Mouse (Mus musculus): Measurements from ENCODE around the gene Pik3ap1.

Pik3ap1 gene

DNA sequence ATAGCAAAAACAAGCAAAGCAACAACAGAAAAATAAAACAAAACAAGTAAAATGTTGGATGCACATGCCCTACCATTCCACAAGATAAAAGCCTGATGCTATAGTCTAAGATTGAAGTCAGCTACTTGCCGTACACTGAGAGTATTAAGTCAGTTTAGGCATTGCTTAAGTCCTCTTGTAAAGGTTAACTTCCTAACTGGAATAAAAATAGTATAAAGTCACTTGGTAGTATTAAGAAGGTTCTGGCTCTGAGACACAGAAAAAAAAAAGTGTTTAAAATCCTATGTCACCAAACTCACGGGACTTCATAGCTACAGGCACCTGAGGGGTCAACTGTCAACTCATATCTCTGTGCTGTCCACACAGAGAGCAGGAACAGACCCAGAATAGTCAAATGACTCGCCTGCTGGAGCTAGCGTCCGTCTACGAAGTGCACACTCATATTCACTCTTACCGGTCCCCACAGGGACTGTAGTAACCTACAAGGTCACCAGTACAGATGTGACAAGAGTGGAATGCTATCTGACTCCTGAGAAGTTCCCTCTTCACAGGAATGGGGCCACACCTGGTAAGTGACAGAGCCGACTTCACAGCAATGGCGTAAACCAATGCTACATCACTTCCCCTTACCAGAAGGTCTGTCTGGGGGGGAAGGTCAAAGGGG is 17.9 kb downstream of the Pik3ap1 start:
- no peak for DNase-seq

DNA sequence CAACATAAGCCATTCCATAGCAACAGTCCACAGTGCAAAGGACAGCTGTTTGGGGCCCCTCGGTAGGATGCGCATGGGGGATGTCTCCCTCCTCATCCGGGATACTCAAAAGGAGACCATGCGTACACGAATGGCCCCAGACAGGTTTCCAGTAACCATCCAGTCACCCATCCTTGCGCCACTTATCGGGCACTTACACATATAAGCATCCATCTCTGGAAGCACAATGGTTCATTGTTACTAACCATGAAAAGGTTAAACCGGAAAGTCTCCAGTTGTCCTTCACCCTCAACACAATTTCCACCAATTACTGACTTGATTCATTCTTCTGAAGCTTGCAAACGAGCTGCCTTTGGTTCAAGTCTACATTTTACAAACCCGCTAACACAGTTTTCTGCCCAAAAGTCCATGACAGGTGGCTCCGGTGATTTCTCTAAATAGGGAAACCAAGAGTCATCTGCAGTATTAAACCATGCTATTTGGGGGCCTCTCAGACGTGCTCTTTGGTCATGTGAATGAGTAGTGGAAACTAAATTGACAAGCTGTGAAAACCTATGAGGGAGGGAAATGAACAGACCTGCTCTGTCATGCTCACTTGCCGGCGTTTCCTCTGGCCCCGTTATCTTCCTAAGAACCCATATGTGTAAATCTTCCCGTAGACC is 18.6 kb downstream of the Pik3ap1 start:
- DNase-seq: no peak

DNA sequence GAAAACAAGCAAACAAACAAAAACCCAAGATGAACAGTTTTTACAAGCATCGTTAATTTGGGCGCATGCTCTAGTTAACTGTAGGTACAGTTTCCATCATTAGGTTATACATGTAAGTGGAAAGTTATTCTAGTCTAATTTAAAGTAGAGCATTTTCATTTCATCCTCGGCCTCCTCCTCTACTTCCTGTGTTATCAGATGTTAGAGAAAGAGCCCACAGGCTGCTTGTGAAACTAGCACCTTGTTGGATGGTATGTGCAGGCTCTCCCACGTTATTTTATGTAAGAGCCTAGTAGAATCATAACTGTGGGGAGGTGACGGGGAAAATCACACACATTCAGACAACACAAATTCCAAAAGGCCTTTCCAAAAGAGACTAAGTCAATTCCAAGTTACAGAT is 19.3 kb downstream of the Pik3ap1 start:
- DNase-seq: no peak

DNA sequence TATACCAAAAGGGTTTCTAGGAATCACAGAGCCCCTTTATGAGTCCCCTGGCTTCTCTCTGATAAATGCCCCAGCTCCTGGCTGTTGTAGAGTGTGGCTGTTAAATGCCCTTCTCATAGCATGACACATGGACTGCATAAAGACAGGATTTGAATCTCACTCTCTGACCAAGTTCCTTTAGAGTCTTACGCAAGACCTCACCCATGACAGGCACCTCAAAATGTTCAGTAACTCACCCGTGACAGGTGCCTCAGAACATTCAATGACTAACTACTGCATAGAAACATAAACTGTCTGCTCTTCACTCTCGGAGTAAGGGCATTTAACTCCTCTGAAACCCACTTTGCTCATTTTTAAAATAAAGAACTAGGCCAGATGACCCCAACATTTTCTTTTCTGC is 20.4 kb downstream of the Pik3ap1 start:
- DNase-seq: no peak

DNA sequence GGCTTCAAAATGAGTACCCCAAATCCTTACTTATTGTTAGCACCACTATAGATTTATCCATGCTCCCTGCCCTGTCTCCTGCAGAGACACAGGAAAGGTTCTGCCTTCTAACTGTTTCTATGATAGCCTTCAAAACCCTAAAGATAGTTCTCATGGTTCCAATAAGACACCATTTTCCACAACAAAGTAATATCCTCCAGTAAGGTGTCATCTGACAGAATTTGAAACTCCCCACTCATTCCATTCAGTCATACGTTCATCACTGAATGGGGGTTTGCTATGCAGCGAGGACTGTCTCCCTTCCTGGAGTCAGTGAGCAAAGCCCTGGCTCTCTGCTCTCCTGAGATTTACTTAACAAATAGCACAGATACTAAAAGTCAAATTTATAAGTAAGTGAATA is 21.9 kb downstream of the Pik3ap1 start:
- no peak for DNase-seq

DNA sequence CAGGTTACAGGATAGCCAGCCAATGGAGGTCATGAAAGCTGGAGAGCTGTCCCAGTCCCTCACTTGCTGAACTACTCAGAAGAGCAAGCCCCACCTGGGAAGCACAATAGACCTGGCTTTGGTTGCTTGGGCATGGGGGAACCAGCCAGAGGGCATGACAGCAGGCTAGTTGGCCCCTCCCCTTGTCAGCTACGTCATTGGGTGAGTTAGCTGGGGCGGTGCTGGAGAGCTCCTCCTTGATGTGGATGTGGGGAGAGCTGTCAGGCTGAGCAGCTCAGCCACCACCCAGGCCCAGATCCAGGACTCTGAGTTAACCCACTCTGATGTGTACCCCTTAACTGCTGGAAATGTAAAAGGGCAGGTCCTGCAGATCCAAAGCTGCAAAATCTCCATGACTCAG is 24.4 kb downstream of the Pik3ap1 start:
- DNase-seq: peak; percentile 59

DNA sequence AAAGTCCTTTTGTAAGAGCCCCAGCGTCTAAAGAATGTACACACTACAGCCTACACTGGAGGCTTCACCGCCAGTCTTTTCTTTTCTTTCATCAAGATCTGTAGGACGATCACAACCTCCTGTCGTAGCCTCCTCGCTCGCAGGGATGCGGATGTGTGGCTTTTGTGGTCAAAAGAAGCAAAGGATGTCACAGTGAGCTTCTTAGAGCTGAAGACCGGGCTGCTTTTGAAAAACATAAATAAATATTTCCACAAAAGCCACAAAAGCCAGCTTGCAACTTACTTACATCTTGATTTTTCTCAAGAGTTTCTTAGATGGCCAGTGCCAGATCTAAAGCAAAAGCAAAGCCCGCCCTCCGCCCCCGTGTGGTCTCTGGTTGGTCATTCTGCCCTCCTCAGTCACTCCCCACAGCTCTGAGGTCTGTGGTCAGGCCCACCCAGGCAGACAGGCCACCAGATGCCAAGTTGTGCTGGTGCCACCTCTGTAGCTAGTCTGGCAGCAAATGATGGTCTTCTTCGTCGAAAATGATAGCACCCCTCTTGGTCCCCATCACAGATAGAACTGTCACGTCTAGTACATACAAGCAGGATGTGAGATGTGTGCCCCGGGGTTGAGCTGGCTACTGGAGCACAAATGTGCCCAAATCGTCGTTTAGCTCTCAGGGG is 30.5 kb downstream of the Pik3ap1 start:
- peak; percentile 68 for DNase-seq

DNA sequence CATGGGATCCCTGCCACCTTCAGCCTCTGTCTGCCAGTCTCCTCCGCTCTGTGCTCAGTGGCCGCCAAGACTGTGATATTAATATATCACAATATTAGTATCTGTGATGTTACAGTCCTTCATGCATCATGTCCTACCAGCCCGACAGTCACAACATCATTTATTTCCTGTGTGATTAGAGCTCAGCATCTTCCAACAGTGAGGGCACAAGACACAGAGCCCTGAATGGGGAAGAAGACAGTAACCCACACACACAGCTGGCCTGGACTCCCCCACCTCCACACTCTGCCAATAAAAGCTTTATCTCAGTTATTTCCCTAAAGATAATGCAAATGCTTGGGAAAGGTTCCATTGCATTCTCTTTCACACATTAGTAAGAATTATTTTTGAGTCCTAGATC is 35.3 kb downstream of the Pik3ap1 start:
- no peak for DNase-seq

DNA sequence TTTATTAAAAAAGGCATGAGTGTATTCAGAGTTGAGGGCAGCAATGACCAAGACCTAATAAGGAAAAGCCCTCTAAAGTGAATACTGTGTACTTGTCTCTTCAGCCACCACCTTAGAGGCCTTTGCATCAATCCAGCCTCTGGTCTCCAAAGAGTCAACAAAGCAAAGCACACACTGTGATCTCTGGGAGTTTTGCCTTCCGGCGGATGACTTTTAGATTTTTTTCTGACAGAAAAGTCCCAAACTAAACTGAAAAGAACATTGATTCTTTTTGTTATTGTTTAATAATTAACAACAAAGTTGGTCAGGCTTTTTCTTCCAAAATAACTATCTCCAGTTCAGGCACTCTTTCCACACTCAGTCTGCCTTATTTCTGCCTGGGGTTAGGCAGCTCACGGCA is 36.7 kb downstream of the Pik3ap1 start:
- no peak for DNase-seq

DNA sequence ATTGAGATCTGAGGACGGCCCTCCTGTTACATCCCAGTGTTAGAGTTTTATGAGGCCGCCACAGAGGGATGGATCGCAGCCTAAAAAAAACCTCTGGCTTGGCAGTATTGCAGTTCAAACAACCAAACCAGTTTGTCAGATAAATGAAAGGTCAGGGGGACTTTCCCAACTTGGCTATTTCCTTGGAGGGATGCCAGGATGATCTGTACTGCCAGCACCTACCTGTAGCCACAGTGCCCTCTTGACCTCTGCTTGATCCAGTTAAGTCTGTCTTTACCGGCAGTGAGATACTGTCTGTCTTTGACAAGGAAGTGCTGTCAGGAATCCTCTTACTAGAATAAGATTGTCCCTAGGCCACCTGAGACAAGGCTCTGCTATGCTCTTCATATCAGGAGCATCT is 37.6 kb downstream of the Pik3ap1 start:
- no peak for DNase-seq

DNA sequence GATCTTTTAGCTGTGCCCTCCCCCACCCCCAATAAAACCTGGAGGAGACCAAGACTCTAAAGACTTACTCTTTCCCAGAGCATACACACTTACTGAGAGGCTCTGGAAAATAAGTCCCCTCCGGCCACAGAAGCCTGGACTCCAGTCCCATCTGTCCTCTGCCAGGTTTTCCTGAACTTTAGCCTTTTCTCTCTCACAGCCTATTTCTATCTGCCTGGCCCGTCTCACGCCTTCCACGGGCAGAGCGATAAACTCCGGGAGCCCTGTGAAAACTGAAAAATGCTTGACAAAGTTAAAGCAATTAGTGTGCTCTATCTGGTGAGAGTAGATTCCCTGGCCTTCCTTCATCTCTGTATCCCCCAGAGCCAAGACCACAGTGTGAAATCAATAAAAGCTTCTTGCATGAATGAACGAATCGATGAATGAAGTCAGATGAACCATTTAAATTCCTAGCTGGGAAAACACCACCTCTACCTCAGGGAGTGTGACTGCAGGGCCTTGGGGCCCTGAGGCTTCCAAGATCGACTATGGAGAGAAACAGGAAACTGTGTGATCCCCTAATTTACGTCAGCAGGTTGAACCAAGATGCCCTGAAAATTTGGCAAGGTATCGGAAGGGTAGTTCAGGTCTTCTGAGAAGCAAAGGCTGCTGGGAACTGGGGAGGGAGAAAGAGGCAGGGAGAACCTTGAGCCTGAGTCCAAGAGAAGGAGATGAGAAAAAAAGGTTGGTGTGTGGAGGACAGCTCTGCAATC is 38.6 kb downstream of the Pik3ap1 start:
- DNase-seq: no peak

DNA sequence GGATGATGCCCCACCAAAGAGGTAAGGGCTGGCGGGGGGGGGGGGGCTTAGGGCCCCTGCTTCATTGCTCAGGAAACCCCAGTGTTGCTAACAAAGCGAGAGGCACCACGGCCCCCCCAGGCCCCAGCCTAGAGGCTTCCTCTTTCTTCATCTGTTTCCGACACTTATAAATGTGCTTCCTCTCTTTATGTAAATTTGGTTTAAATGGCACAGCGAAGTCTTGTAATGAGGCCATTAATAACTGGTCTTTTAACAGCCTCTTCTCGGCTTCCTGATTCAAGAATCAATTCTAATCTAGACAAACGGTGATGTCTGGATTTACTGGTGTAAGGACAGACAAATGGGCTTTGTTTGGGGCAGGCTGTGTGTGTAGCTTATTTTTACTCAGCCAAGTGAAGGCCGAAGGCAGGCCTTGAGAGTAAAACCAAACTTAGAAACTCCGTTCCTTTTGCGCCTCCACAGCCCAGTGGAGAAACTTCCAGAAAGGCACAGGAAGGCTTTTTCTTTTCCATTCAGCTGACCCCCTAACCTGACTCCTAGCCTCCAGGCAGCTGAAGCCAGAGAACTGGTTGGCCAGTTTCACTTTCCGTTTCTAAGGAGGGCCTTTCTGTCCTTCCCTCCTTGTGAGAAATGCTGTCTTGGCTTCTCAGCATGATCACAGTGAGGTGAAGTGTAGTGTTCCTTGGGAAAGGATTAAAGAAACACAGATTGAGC is 39.7 kb downstream of the Pik3ap1 start:
- peak; percentile 73 for DNase-seq

DNA sequence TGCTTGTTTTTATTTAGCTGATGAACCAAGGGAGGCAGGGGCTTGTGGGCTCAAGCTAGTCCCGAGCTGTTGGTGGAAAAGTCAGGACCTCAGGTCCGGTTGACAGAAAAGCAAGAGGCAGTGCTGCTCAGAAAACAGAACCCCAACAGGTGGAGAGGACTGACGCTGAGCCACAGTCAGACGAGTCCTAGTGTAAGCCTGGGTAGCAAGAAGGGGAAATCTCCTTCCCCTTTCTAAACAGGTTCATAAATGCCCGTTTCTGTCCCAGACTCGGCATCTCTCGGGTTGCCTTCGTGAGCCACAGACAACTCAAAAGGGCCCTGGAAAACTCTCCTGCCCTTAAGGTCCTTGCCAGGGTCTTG is 40.3 kb downstream of the Pik3ap1 start:
- no peak for DNase-seq

DNA sequence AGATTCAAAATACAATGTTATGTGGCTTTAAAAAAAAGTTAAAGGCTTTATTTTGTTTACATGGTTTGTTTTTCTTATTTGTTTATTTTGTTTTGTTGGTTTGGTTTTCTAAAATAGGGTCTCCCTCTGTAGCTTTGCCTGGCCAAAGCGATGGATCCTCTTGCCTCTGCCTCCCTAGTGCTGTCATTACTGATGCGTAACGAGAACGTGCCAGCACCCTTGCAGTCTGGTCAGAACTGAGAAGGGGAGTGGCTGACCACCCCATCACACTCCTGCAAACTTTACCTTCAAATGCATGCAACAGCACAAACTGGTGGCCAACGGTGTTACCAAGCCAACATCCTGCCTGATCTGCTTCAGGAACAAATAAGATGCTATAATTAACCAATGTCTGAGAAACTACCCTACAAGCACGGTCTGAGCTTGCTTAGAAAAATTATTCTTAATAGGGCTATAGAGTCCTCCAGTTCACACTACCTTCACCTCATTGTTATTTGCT is 42.3 kb downstream of the Pik3ap1 start:
- no peak for DNase-seq

DNA sequence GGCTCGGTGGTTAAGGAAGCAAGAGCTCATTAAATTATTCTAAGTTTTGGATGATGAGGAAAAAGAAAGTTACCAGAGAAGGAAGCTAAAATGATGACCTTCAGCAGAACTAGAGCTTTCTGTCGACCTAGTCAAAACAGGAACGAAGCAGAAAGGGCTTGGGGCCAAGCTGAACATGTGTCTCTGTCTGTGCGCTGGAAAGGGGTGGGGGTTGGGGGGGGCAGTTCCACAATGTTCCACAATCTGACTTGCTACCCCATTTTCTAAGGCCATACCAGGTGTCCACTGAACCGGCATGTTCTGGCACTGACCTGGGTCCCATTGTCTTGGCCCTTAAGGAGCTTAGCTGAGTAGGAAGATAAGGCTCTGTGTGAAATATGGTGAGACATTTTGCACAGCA is 43.2 kb downstream of the Pik3ap1 start:
- no peak for DNase-seq

DNA sequence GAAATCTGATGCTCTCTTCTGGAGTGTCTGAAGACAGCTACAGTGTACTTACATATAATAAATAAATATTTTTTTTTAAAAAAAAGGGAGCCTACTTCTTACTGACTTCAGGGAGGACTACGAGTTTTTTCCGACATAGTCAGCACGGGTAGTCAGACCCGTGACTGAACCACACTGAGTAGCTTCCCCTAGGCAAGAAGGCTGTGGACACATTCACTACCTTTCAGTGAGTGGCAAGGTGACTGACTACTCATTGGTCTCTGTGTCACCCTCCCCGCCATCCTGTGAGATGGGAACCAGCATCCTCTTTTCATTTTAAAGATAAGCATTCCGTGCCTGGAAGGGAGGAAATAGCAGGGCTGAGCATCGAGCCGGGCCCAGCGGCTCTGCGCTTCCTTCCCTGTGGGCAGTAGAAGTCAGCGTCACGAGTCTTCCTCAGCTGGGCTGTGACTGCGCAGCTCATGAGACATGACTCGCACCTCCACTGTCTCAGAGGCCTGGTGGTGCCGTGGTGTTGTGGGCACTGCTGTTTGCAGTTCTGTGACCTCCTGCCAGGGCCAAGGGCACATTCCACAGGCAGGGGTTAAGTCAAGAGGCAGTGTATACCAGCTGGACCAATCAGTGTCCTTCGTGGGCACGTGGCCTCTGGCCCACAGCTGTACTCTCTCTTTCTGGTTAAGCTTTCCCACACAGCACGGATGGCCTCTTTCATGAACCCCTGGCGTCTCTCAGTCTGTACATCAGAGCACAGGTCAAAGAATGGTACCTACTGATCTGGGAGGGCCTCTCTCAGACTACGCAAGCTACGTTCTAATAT is 45.7 kb downstream of the Pik3ap1 start:
- peak; percentile 44 for DNase-seq

DNA sequence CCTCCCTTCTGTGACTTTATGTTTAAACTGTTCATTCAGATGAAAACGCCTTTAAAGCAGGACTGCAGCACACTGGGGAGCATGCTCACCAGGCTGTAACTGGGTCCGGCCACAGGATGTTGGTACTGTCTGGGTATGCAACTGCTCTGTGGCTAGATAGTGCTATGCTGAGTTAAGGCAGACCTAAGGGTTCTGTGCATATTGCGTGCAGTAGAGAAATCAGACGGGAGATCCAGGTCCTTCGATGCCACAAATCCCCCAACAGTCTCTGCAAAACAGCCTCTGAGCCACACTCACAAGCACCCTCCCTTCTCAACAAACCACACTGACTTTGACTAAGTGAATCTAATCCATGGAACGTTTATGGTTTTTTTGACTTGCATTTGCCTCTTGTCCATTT is 46.5 kb downstream of the Pik3ap1 start:
- DNase-seq: no peak

DNA sequence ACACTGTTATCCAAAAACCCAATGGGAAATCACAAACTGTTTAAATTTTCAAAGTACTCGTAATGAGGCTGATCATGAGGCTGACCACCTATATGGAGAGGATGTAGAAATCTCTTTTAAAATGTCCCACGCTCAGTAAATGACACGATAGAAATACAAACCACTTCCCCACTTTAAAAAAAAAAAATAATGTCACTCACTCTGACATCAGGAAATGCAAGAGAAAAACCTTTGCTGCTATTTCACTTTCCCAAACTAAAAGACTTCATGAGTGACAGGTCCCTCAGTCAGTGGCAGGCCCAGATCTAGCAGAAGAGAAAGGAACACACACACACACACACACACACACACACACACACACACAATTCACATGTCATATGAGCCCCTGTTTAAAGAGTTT is 49.2 kb downstream of the Pik3ap1 start:
- no peak for DNase-seq

DNA sequence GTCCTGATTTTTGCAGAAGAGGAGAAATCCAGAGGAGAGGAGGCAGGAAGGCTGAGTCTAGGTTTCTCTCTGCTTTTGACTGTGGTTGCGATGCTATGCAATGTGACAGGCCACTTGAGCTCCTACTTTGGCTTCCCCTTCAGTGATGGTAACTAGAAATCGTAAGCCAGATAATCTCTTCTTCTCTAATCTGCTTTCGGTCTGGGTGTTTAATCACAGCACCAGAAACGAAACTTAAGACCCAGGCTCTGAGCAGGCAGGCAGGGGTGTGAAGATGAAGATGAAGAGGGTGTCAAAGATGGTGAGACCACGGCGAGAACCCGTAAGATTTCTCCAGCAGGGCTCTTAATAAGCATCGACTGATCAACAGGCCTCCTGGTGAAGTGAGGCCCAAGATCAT is 51.9 kb downstream of the Pik3ap1 start:
- no peak for DNase-seq

DNA sequence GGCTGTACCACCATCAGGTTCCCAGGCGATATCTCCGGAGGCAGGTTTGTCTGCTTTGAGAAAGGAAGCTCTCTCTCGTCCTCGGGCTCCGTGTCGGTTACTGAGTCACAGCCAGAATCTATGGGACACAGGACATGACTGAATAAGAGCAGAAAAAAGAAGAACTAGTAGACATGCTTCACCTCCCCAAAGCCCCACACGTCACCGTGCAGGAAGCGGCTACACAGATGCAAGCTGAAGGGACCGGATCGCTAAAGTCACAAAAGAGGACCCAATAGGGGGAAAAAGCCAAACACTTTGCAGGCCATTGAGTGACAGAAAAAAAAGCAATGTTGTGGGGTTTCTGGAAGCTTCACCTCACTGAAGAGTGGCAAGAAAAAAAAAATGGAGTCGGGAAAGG is 52.7 kb downstream of the Pik3ap1 start:
- DNase-seq: peak; percentile 41

DNA sequence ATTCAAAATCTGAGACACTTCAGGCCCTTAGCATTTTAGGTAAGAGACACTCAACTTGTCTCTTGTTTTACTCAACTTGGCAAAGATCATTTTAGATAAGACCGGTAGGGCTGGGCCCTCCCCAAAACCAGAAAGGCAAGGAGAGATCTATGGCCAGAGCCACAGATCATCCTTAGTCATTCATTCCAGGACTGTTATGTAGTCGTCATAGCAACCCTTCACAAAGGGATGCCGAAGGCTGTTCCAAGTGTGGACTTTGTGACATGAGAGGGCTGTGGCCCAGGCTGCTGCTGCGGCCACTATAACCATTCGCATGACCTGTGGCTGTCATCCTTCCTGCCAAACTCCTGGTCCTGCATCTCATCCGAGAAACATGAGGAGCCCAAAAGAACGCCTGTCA is 54.5 kb downstream of the Pik3ap1 start:
- no peak for DNase-seq

DNA sequence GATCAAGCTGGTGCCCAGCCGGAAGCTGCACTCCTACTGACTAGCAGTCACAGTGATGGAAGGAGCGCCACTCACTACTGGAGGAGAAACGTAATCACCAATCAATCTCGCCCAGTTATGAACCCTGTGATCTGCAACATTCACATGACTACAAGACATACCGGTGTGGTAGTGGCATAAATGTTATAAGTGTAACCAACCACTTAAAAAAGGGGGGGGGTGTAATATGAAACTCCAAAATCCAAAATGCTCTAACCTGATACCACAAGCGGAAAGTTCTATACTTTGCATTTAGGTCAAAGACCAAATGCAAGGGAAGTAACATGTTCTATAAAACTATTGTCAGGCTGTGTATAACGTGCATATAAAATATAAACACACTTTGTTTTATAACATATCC is 54.9 kb downstream of the Pik3ap1 start:
- DNase-seq: no peak

Measured in thymus, postnatal 4 days (tissue).